Mouse (Mus musculus) embryonic fibroblast, embryonic 13.5 days (primary cell): ENCODE measurements at regions not wholly inside any gene's neighbourhood (a gene's known extent, or its start where the extent isn't known, plus 50 kb on each side); places are given as distances from the start of the nearest gene placed in this dataset.

Experiments used
- CTCF ChIP-seq: IDR thresholded peaks from 2 replicates; pipeline ENCODE4 v1.5.1; 2011; ENCODE audit warnings: mild to moderate bottlenecking, control low read depth, low read length, moderate library complexity, borderline replicate concordance; ENCODE audit not compliant: insufficient read depth
- POLR2A ChIP-seq: IDR thresholded peaks from 2 replicates; pipeline ENCODE4 v1.6.1; 2011; ENCODE audit warnings: low read depth, mild to moderate bottlenecking, control low read depth, low read length, moderate library complexity

DNA sequence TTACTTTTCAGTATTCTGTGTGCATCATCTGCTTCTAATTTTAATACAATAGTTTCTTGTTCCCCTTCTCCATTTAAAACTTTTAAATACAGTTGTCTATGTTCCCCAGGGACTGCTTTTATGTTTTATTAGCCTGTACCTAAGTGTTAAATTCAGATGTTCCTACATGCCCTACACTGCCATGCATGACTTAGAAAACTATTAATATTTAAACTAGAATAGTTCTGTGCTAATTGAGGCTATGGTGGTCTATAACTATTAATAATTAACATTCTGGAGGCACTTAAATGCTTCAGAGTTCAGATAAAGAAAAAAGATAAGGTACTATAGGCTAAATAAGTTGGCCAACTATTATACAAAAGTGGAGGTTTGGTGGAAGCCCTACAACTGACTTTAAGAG is 647.3 kb upstream of the Rag2 start:
- TF ChIP-seq POLR2A (no peak), CTCF (no peak)
